ENCODE assay signal across 13 mouse cellular contexts in the genomic region with DNA sequence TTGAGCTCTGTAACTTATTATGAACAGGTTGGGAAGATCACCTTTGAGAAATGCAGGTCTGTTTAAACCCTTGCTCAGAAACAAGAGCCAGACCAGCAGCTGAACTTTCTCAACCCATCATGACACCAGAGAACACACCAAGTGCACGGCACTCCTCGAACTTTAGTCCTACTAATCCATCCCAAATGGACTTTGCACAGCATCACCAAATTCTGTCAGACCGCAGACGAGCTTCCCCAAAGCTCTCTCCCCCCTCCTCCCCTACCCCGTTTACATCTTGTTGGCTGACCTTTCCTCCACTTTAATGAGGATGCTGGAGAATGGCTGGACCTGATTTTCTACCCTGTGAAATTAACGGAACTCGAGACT. TPM values are rescaled to one million over a fixed set of nuclear protein-coding genes. Genes with fewer than 3 reads are reported as not detected.
DNase-seq lines count a peak whose midpoint lies in the region; ATAC-seq and TF ChIP-seq lines count a peak whose summit lies in the region.
"Had no signal": no experiment of that assay in that cellular context is flagged by ENCODE, and none has a peak within 500 bp of the region (broad histone marks: within the 10 kb centered on the region; RNA-seq: fewer than 3 reads in every experiment).

No protein-coding gene starts in this region.

- H3K4me2 ChIP-seq in liver, postnatal 0 days (ENCODE audit: low read depth, low read length) = no peak overlapping the region
- H3K4me2 ChIP-seq in liver, embryonic 11.5 days = no peak overlapping the region
- H3K4me2 ChIP-seq in forebrain, embryonic 14.5 days (ENCODE audit: low read length) = peak overlapping the region; percentile 35
- H3K4me2 ChIP-seq in midbrain, embryonic 12.5 days (replicated peaks) = peak overlapping the region; percentile 32

- H3K4me1 ChIP-seq in liver, postnatal 0 days (ENCODE audit: insufficient read depth) = no peaks in the 10 kb centered on the region
- H3K4me1 ChIP-seq in liver, embryonic 11.5 days (replicated peaks; ENCODE audit: control insufficient read depth, insufficient read depth, low read length) = no peaks in the 10 kb centered on the region
- peaks cover 70% of the 10 kb centered on the region for H3K4me1 ChIP-seq in forebrain, embryonic 14.5 days (ENCODE audit: control insufficient read depth, insufficient read depth, low read length)
- H3K4me1 ChIP-seq in midbrain, embryonic 12.5 days = peaks cover 78% of the 10 kb centered on the region

- no peak for TF ChIP-seq CTCF in liver, postnatal 0 days (IDR thresholded peaks at IDR 0.05; ENCODE audit: low read depth)

- peak; percentile 14 for DNase-seq in liver, postnatal 0 days
- DNase-seq in liver, embryonic 11.5 days (ENCODE audit: low spot score) = no peak
- DNase-seq in embryo, embryonic 11 days = peak; percentile 34
- DNase-seq in forebrain, embryonic 14.5 days (ENCODE audit: low spot score) = no peak
- DNase-seq in c-Kit-positive CD71-positive TER-119-positive erythroid progenitor cells, embryonic 14.5 days (ENCODE audit: low spot score) = no peak
- DNase-seq in thymus, postnatal 10 days (ENCODE audit: low spot score in 2 of 2) = no peak
- no peak for DNase-seq in kidney, adult 9 months
- DNase-seq: cerebellum, adult 11-12 months; gastrocnemius, postnatal 10 days; thymus, adult 18-20 months had no signal

- no peaks in the 10 kb centered on the region for H3K9me3 ChIP-seq in liver, postnatal 0 days (ENCODE audit: low read length)
- H3K9me3 ChIP-seq in liver, embryonic 11.5 days (ENCODE audit: control insufficient read depth, low read length) = no peaks in the 10 kb centered on the region
- no peaks in the 10 kb centered on the region for H3K9me3 ChIP-seq in forebrain, embryonic 14.5 days (replicated peaks; ENCODE audit: control insufficient read depth, low read length)
- no peaks in the 10 kb centered on the region for H3K9me3 ChIP-seq in midbrain, embryonic 12.5 days
- H3K9me3 ChIP-seq: kidney, embryonic 15.5 days had no signal

- no peak for TF ChIP-seq EP300 in liver, postnatal 0 days (IDR thresholded peaks at IDR 0.05; ENCODE audit: low read depth)

- no peaks in the 10 kb centered on the region for H3K36me3 ChIP-seq in liver, postnatal 0 days (replicated peaks; ENCODE audit: insufficient read depth, low read length)
- H3K36me3 ChIP-seq in liver, embryonic 11.5 days (ENCODE audit: control insufficient read depth, insufficient read depth, low read length) = no peaks in the 10 kb centered on the region
- 0 out of 2 replicates have a peak, but pooled peaks cover 4% of the 10 kb centered on the region for H3K36me3 ChIP-seq in forebrain, embryonic 14.5 days (ENCODE audit: control insufficient read depth, insufficient read depth, low read length)
- no peaks in the 10 kb centered on the region for H3K36me3 ChIP-seq in midbrain, embryonic 12.5 days

- 62% methylated on average over 7 of the region's 7 CpGs for WGBS in liver, postnatal 0 days (ENCODE audit: insufficient replicate concordance)
- WGBS in liver, embryonic 11.5 days = 53% methylated on average over 7 of the region's 7 CpGs
- 5% methylated on average over 7 of the region's 7 CpGs for WGBS in forebrain, embryonic 14.5 days
- WGBS in midbrain, embryonic 12.5 days = 3% methylated on average over 7 of the region's 7 CpGs

- H3K27ac ChIP-seq in liver, postnatal 0 days (ENCODE audit: low read depth) = no peak overlapping the region
- no peak overlapping the region for H3K27ac ChIP-seq in liver, embryonic 11.5 days (ENCODE audit: low read depth, low read length)
- H3K27ac ChIP-seq in forebrain, embryonic 14.5 days (ENCODE audit: low read depth, low read length) = peak overlapping the region; percentile 71; the same call in 1 of the 2 replicates
- peak overlapping the region; percentile 79 for H3K27ac ChIP-seq in midbrain, embryonic 12.5 days (replicated peaks)
- H3K27ac ChIP-seq: kidney, embryonic 15.5 days; liver, embryonic 14.5 days had no signal

- peak; percentile 66; the same call in 1 of the 2 replicates for ATAC-seq in liver, postnatal 0 days
- ATAC-seq in liver, embryonic 11.5 days (replicated peaks; ENCODE audit: low FRiP score) = no peak
- no peak for ATAC-seq in forebrain, embryonic 14.5 days
- ATAC-seq in midbrain, embryonic 12.5 days (ENCODE audit: low FRiP score, low read depth) = no peak

- H3K27me3 ChIP-seq in liver, postnatal 0 days (ENCODE audit: insufficient read depth, low read length) = no peaks in the 10 kb centered on the region
- H3K27me3 ChIP-seq in liver, embryonic 11.5 days (replicated peaks; ENCODE audit: control insufficient read depth, insufficient read depth, low read length) = no peaks in the 10 kb centered on the region
- no peaks in the 10 kb centered on the region for H3K27me3 ChIP-seq in forebrain, embryonic 14.5 days (replicated peaks; ENCODE audit: control insufficient read depth, insufficient read depth, low read length)
- H3K27me3 ChIP-seq in midbrain, embryonic 12.5 days = no peaks in the 10 kb centered on the region
- H3K27me3 ChIP-seq: kidney, embryonic 15.5 days had no signal

- no peak overlapping the region for H3K4me3 ChIP-seq in liver, postnatal 0 days (ENCODE audit: low read depth, low read length)
- H3K4me3 ChIP-seq in liver, embryonic 11.5 days (ENCODE audit: low read depth, low read length) = no peak overlapping the region
- H3K4me3 ChIP-seq in forebrain, embryonic 14.5 days (ENCODE audit: low read depth, low read length) = no peak overlapping the region
- no peak overlapping the region for H3K4me3 ChIP-seq in midbrain, embryonic 12.5 days
- H3K4me3 ChIP-seq: kidney, embryonic 15.5 days had no signal

- no peak overlapping the region for H3K9ac ChIP-seq in liver, postnatal 0 days (replicated peaks)
- no peak overlapping the region for H3K9ac ChIP-seq in liver, embryonic 11.5 days (ENCODE audit: low read depth, low read length)
- H3K9ac ChIP-seq in forebrain, embryonic 14.5 days (ENCODE audit: low read length) = no peak overlapping the region; the same call in 1 of the 2 replicates
- no peak overlapping the region for H3K9ac ChIP-seq in midbrain, embryonic 12.5 days (replicated peaks)
- H3K9ac ChIP-seq: kidney, embryonic 15.5 days; liver, embryonic 14.5 days had no signal

RNA-seq across cellular contexts. Expression of gene Epha4, which starts 19.1 kb away (rescaled TPM):
- polyA plus RNA-seq in liver, postnatal 0 days (2015; fragmentation: Nextera tagmentation; extraction: Ambion mirVana) = 0.34 and 0.51 TPM in 2 replicates
- 5.6 and 6.8 TPM in 2 replicates for polyA plus RNA-seq in liver, embryonic 11.5 days (2014; fragmentation: Nextera tagmentation; extraction: Ambion mirVana)
- polyA plus RNA-seq in forebrain, embryonic 14.5 days (2014; fragmentation: Nextera tagmentation; extraction: Ambion mirVana) = 85.7 and 89.1 TPM in 2 replicates
- 32.9 and 39.4 TPM in 2 replicates for polyA plus RNA-seq in midbrain, embryonic 12.5 days (2016; fragmentation: Nextera tagmentation; extraction: Ambion mirVana)

Comparison
In these comparisons a context has a peak if more than half of its experiments do, and no peak if none do; other contexts are left out.
1. DNase-seq: peak in liver, postnatal 0 days (single experiment) and embryo, embryonic 11 days (single experiment); none in liver, embryonic 11.5 days (single experiment), forebrain, embryonic 14.5 days (single experiment), c-Kit-positive CD71-positive TER-119-positive erythroid progenitor cells, embryonic 14.5 days (single experiment), thymus, postnatal 10 days (0 of 2) and kidney, adult 9 months (single experiment).
2. H3K27ac ChIP-seq: peak in forebrain, embryonic 14.5 days (single experiment) and midbrain, embryonic 12.5 days (single experiment); none in liver, postnatal 0 days (single experiment) and liver, embryonic 11.5 days (single experiment).
3. H3K4me2 ChIP-seq: peak in forebrain, embryonic 14.5 days (single experiment) and midbrain, embryonic 12.5 days (single experiment); none in liver, postnatal 0 days (single experiment) and liver, embryonic 11.5 days (single experiment).